Comparison of ENCODE assay signal across 21 mouse cellular contexts in genomic region chr9:105633961-105634360, GRCm38 (mm10). TPM values are rescaled to one million over a fixed set of nuclear protein-coding genes. Genes with fewer than 3 reads are reported as not detected.
DNase-seq lines count a peak whose midpoint lies in the region.
"Had no signal": no experiment of that assay in that cellular context is flagged by ENCODE, and none has a peak within 500 bp of the region (broad histone marks: within the 10 kb centered on the region; RNA-seq: fewer than 3 reads in every experiment).

No protein-coding gene starts in this region.

- DNase-seq in frontal cortex, postnatal 36 days (ENCODE audit: low spot score in 2 of 2), result peak; percentile 17 to 50
- no peak for DNase-seq in frontal cortex, postnatal 10 days (ENCODE audit: low spot score in 2 of 2)
- peak; percentile 37 to 48 for DNase-seq in right cerebral cortex, adult 2 months (ENCODE audit: low spot score in 2 of 2)
- no peak for DNase-seq in right cerebral cortex, postnatal 14 days
- DNase-seq in left cerebral cortex, postnatal 14 days (ENCODE audit: low spot score in 2 of 2), result peak; percentile 31 to 41
- no peak for DNase-seq in cerebellum, adult 11-12 months
- DNase-seq in urinary bladder, postnatal 14 days (ENCODE audit: low spot score), result no peak
- DNase-seq: adrenal gland, adult 2 months; adrenal gland, postnatal 36 days; cerebellum, adult 9-10 months; embryo, embryonic 11 days; gastrocnemius, postnatal 25 days; heart, adult 2 months; heart, postnatal 4 days; kidney, adult 8-10 months; kidney, postnatal 4 days; layer of hippocampus, postnatal 36 days; liver, embryonic 13.5 days; lung, adult 18-20 months; lung, postnatal 4 days; thymus, postnatal 14 days had no signal

- intact Hi-C loops in left cerebral cortex, postnatal 14 days (cut with DNase I), result no loop called here

RNA-seq across cellular contexts. Expression of gene Pik3r4, which starts 8.8 kb away (rescaled TPM):
- total RNA-seq in left cerebral cortex, postnatal 14 days (2021), result 10 to 100 TPM; 39.2 to 41.8 TPM

Comparison
In these comparisons a context has a peak if more than half of its experiments do, and no peak if none do; other contexts are left out.
1. DNase-seq: peak in frontal cortex, postnatal 36 days (2 of 2), right cerebral cortex, adult 2 months (2 of 2) and left cerebral cortex, postnatal 14 days (2 of 2); none in frontal cortex, postnatal 10 days (0 of 2), right cerebral cortex, postnatal 14 days (single experiment), cerebellum, adult 11-12 months (single experiment) and urinary bladder, postnatal 14 days (single experiment).